Mouse (Mus musculus): ENCODE results near the gene Ccdc13. TPM values are rescaled to one million over a fixed set of nuclear protein-coding genes. Genes with fewer than 3 reads are reported as not detected.

The Ccdc13 gene
- total RNA-seq (2014; rRNA removed) (4.3 and 5.2 TPM in 2 replicates), polyA plus RNA-seq (2015; fragmentation: Nextera tagmentation; extraction: Ambion mirVana) (3.6 and 4.7 TPM in 2 replicates)

- H3K36me3 ChIP-seq (ENCODE audit: insufficient read depth): no peaks in the 10 kb centered on the region
- TF ChIP-seq CTCF (IDR thresholded peaks at IDR 0.05; ENCODE audit: low read depth): no peak
- ATAC-seq (peak; percentile 96), DNase-seq (peak; percentile 93)
- peak within 1 kb of the TSS; percentile 62 for H3K9ac ChIP-seq
- H3K4me2 ChIP-seq (ENCODE audit: low read depth): peak within 1 kb of the TSS; percentile 56
- H3K4me3 ChIP-seq (ENCODE audit: low read depth, low read length): peak within 1 kb of the TSS; percentile 46
- no peaks in the 10 kb centered on the region for H3K9me3 ChIP-seq (ENCODE audit: low read length)
- H3K4me1 ChIP-seq (ENCODE audit: insufficient read depth): no peaks in the 10 kb centered on the region; the same call in 1 of the 2 replicates
- H3K27me3 ChIP-seq (ENCODE audit: insufficient read depth, low read length): no peaks in the 10 kb centered on the region
- no peak within 1 kb of the TSS for H3K27ac ChIP-seq (ENCODE audit: low read depth, low read length)
- 3% methylated on average over 61 of the region's 61 CpGs for WGBS
Measured at GRCm38 (mm10) chr9:121838829-121839621, at the start of gene Ccdc13. TSS of gene Ccdc13 (minus strand) at chr9:121839461.

GRCm38 (mm10) chr9:121882015-121882457 is 42.8 kb upstream of the Ccdc13 start:
- WGBS: 74% methylated on average over 7 of the region's 7 CpGs
- no peak for ATAC-seq
- TF ChIP-seq CTCF (IDR thresholded peaks at IDR 0.05; ENCODE audit: low read depth): no peak

GRCm38 (mm10) chr9:121881301-121881700 is 42.0 kb upstream of the Ccdc13 start:
- no peak overlapping the region for H3K9ac ChIP-seq
- ATAC-seq (no peak), DNase-seq (no peak)
- H3K4me2 ChIP-seq (ENCODE audit: low read depth): no peak overlapping the region
- WGBS: 78% methylated on average over 6 of the region's 6 CpGs
- no peak overlapping the region for H3K27ac ChIP-seq (ENCODE audit: low read depth, low read length)
- H3K27me3 ChIP-seq (ENCODE audit: insufficient read depth, low read length): no peaks in the 10 kb centered on the region
- no peak overlapping the region for H3K4me3 ChIP-seq (ENCODE audit: low read depth, low read length)
- no peak for TF ChIP-seq CTCF (IDR thresholded peaks at IDR 0.05; ENCODE audit: low read depth)
- H3K9me3 ChIP-seq (ENCODE audit: low read length): no peaks in the 10 kb centered on the region
- H3K4me1 ChIP-seq (ENCODE audit: insufficient read depth): no peaks in the 10 kb centered on the region
- no peaks in the 10 kb centered on the region for H3K36me3 ChIP-seq (ENCODE audit: insufficient read depth)

More at GRCm38 (mm10) chr9:121882015-121882457, 42.8 kb upstream of the Ccdc13 start:
- DNase-seq: no peak
- no peak overlapping the region for H3K9ac ChIP-seq
- H3K4me2 ChIP-seq (ENCODE audit: low read depth): no peak overlapping the region
- H3K27ac ChIP-seq (ENCODE audit: low read depth, low read length): no peak overlapping the region
- H3K9me3 ChIP-seq (ENCODE audit: low read length): no peaks in the 10 kb centered on the region
- H3K4me3 ChIP-seq (ENCODE audit: low read depth, low read length): no peak overlapping the region
- H3K27me3 ChIP-seq (ENCODE audit: insufficient read depth, low read length): no peaks in the 10 kb centered on the region
- H3K36me3 ChIP-seq (ENCODE audit: insufficient read depth): no peaks in the 10 kb centered on the region
- H3K4me1 ChIP-seq (ENCODE audit: insufficient read depth): no peaks in the 10 kb centered on the region

- peak; percentile 63 for TF ChIP-seq CTCF (IDR thresholded peaks at IDR 0.05; ENCODE audit: low read depth)
- H3K27me3 ChIP-seq (ENCODE audit: insufficient read depth, low read length): no peaks in the 10 kb centered on the region
- no peaks in the 10 kb centered on the region for H3K9me3 ChIP-seq (ENCODE audit: low read length)
- H3K4me1 ChIP-seq (ENCODE audit: insufficient read depth): no peaks in the 10 kb centered on the region
- H3K4me2 ChIP-seq (ENCODE audit: low read depth): 0 out of 2 replicates have a peak overlapping the region, but pooled peaks have one; percentile 8
- no peak overlapping the region for H3K9ac ChIP-seq
- no peaks in the 10 kb centered on the region for H3K36me3 ChIP-seq (ENCODE audit: insufficient read depth)
- DNase-seq (peak; percentile 46), ATAC-seq (no peak)
- no peak overlapping the region for H3K27ac ChIP-seq (ENCODE audit: low read depth, low read length)
- WGBS: 27% methylated on average over 14 of the region's 14 CpGs
- H3K4me3 ChIP-seq (ENCODE audit: low read depth, low read length): no peak overlapping the region
Measured at GRCm38 (mm10) chr9:121880840-121881239, 41.6 kb upstream of the Ccdc13 start.

- Histone ChIP-seq H3K9ac (no peak overlapping the region), H3K4me2 (ENCODE audit: low read depth) (no peak overlapping the region), H3K27me3 (ENCODE audit: insufficient read depth, low read length) (no peaks in the 10 kb centered on the region), H3K4me1 (ENCODE audit: insufficient read depth) (no peaks in the 10 kb centered on the region), H3K9me3 (ENCODE audit: low read length) (no peaks in the 10 kb centered on the region), H3K4me3 (ENCODE audit: low read depth, low read length) (no peak overlapping the region), H3K36me3 (ENCODE audit: insufficient read depth) (no peaks in the 10 kb centered on the region), H3K27ac (ENCODE audit: low read depth, low read length) (no peak overlapping the region)
- ATAC-seq: peak; percentile 25; the same call in 1 of the 2 replicates
- WGBS: 9% methylated on average over 3 of the region's 3 CpGs
- DNase-seq: peak; percentile 68
- peak; percentile 83 for TF ChIP-seq CTCF (IDR thresholded peaks at IDR 0.05; ENCODE audit: low read depth)
Measured at GRCm38 (mm10) chr9:121877052-121877740, 37.9 kb upstream of the Ccdc13 start.

GRCm38 (mm10) chr9:121873578-121873977 is 34.3 kb upstream of the Ccdc13 start:
- Histone ChIP-seq H3K4me1 (ENCODE audit: insufficient read depth) (no peaks in the 10 kb centered on the region), H3K9me3 (ENCODE audit: low read length) (no peaks in the 10 kb centered on the region), H3K4me2 (ENCODE audit: low read depth) (no peak overlapping the region), H3K9ac (no peak overlapping the region), H3K36me3 (ENCODE audit: insufficient read depth) (no peaks in the 10 kb centered on the region), H3K27ac (ENCODE audit: low read depth, low read length) (no peak overlapping the region), H3K27me3 (ENCODE audit: insufficient read depth, low read length) (no peaks in the 10 kb centered on the region), H3K4me3 (ENCODE audit: low read depth, low read length) (no peak overlapping the region)
- TF ChIP-seq CTCF (IDR thresholded peaks at IDR 0.05; ENCODE audit: low read depth): no peak
- ATAC-seq (no peak), DNase-seq (no peak)
